Mouse (Mus musculus): ENCODE data around the gene Prkd2.

The Prkd2 gene

DNA sequence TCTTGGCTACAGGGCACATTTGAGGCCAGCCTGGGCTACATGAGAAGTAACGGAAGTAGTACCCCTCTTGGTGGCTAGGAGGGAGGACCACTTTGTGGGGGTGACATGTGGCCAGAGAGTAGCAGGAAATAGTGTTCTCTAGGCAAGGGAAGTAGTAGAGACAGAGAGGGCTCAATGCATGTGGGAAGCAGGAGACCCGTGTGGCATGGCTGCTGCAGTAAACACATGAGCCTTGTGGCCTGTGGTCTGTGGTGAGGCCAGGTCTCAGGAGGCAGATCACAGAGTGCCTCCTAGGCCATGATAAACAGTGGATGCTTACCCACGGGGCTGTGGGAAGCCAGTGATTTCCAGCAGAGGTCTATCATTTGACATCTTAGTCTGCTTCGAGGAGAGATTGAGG is 15.4 kb upstream of the Prkd2 start:
- DNase-seq, result no peak

GRCm38 (mm10) chr7:16830449-16830848 is 12.3 kb upstream of the Prkd2 start:
- DNase-seq, result no peak

DNA sequence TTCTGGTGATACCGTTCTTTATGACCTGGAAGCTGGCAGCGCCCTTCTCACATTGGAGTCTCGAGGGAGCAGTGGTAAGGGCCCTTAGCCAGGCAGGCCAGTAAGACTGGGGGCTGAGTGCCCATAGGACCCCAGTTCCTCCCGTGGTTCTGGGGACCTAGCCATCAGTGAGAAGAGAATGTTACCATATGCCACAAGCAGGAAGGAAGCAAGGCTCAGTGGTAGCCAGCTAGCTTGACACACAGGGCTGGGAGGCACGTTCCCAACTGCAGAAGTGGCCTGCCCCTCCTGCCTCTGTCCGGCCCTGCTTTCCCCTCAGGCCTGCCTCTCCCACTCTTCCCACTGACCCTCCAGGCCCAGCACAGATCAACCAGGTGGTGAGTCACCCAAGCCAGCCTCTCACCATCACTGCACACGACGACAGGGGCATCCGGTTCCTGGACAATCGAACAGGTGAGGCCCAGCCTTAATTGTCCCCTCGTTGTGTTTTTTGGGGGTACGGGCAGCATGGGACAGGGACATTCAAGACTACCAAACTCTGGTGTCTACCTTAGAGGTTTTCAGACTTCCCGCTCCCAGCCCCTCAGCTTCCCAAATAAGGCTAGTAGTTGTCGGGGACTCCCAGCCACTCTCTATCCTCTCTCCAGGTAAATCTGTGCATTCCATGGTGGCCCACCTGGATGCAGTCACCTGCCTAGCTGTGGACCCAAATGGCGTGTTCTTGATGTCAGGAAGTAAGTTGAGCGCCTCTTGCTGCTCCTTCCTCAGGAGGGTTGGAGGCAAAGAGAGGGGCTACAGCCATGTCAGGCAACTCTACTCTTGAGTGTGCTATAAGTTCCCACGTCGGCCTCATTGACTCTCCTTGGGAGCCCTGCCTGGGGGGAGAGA is 4.5 kb upstream of the Prkd2 start:
- DNase-seq, result no peak

GRCm38 (mm10) chr7:16838804-16839426 is 3.8 kb upstream of the Prkd2 start:
- no peak for DNase-seq

GRCm38 (mm10) chr7:16839427-16840108 is 3.1 kb upstream of the Prkd2 start:
- DNase-seq, result no peak

GRCm38 (mm10) chr7:16840109-16840491 is 2.6 kb upstream of the Prkd2 start:
- DNase-seq, result no peak

GRCm38 (mm10) chr7:16841078-16841477 is 1.6 kb upstream of the Prkd2 start:
- no peak for DNase-seq

DNA sequence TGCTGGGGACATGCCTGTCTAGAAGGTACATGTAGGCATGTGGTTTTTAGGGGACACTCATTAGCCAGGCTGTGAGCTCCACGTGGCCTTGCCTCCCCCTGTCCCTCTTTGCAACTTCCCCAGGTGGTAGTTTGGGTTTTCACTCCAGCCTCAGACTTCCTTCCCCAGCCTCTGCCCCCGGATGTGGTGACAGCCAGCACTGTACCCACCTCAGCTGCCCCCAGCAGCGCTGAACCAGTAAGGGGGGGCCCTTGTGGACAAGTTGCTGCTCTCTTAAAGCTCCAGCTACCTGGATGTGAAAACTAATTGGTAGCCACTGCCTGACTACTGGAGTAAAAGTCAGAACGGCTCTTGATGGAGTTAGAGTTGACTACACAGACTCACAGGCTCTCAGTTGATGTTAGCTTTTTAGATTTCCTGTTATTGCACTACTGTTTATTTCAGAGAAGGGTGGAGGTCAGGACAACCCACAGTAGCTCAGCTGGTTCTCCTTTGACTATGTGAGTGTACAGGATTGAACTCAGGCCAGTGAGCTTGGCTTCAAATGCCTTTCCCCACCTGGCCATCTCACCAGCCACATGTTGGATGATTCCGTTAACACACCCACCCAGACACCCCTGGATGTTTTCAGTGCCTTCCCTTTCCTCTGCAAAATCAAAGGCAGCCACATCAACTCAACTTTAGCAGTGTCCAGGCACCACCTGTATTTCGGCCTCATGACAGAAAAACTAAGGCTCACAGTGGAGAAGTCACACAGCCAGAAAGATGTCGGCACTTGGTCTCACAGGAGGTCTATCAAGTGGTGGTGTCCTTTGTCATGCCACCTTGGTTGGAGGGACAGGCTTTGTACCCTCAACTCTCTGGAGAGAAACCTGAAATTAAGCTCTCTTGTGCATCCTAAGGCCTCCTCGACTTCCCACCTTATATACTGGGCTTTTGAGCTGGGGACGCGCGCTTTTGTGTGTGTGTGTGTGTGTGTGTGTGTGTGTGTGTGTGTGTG is 841 bp upstream of the Prkd2 start:
- no peak for DNase-seq

- DNase-seq, result no peak
Measured at GRCm38 (mm10) chr7:16843441-16844171, 904 bp downstream of the Prkd2 start.

DNA sequence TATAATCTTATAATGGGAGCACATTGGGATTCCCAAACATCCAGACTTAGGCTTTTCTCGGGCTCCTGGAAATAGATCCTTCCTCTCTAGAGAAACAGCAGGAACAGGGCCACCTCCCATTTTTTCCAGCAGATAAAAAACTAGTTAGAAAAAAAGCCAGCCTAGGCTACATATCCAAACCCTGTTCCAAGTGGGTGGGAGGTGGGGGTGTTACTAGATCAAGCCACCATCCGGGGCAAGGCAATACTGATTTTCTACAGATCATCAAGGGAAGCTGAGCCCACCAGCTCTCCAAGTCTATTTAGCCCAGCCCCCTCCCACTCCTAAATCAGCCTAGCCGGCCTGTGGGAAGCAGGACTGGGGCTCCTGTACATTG is 2.0 kb downstream of the Prkd2 start:
- no peak for DNase-seq

- DNase-seq, result no peak
Measured at GRCm38 (mm10) chr7:16845072-16845819, 2.5 kb downstream of the Prkd2 start.

GRCm38 (mm10) chr7:16845820-16846167 is 3.1 kb downstream of the Prkd2 start:
- DNase-seq, result no peak

DNA sequence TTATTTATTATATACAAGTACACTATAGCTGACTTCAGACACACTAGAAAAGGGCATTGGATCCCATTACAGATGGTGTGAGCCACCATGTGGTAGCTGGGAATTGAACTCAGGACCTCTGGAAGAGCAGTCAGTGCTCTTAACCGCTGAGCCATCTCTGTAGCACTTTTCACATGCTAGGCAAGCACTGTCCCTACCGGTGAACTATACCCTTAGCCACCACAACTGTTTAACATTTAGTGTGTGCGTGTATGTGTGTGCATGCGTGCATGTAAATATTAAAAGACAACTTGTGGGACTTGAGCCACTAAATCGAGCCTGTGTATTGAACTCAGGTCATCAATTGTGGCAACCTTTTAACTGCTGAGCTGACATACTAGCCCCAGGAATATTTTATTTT is 4.1 kb downstream of the Prkd2 start:
- no peak for DNase-seq

- DNase-seq, result no peak
Measured at GRCm38 (mm10) chr7:16847507-16847906, 4.8 kb downstream of the Prkd2 start.

- DNase-seq, result peak; percentile 69
Measured at GRCm38 (mm10) chr7:16848579-16848978, 5.9 kb downstream of the Prkd2 start.

- DNase-seq, result no peak
Measured at GRCm38 (mm10) chr7:16851636-16852035, 8.9 kb downstream of the Prkd2 start.

- DNase-seq, result no peak
Measured at GRCm38 (mm10) chr7:16853302-16853831, 10.7 kb downstream of the Prkd2 start.

DNA sequence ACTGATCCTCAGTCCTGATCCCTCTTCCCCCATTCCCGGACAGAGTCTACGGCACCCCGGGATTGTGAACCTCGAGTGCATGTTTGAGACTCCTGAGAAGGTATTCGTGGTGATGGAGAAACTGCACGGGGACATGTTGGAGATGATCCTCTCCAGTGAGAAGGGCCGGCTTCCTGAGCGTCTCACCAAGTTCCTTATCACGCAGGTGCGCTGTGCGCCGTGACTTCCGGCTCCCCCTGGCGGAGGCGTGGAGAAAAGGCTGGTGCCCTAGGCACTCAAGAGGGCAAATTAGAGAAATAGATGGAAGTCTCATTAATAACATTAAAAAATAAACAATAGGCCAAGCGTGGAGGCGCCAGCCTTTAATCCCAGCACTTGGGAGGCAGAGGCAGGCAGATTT is 15.6 kb downstream of the Prkd2 start:
- no peak for DNase-seq

GRCm38 (mm10) chr7:16859902-16860651 is 17.4 kb downstream of the Prkd2 start:
- DNase-seq, result no peak

GRCm38 (mm10) chr7:16867488-16867887 is 24.8 kb downstream of the Prkd2 start:
- no peak for DNase-seq
